Mouse (Mus musculus) embryonic facial prominence, embryonic 14.5 days (tissue): Measurements from ENCODE around the gene Aox2. TPM values are rescaled to one million over a fixed set of nuclear protein-coding genes. Genes with fewer than 3 reads are reported as not detected.
"Not testable (repeated sequence)": the region's sequence is repeated elsewhere in the genome, so short reads cannot be mapped to it uniquely, and the experiment has no call there.

Experiments used
- ATAC-seq: fragments of 200-750 bp; cut with Nextera tagmentation; 2 replicates; pipeline ENCODE4 v1.8.0; 2017; ENCODE audit warnings: low read depth, moderate number of reproducible peaks, moderate TSS enrichment
- DNase-seq: peaks from one replicate; pipeline ENCODE4 v3.0.0-alpha.2; 2015; ENCODE audit warnings: low spot score
- H3K27ac ChIP-seq: fragments of 300-500 bp; sonication (generic); replicated peaks from 2 replicates; pipeline ENCODE4 v1.5.1; 2014; ENCODE audit warnings: low read depth, mild to moderate bottlenecking, low read length, moderate library complexity
- H3K27me3 ChIP-seq: fragments of 300-500 bp; sonication (generic); replicated peaks from 2 replicates; pipeline ENCODE4 v1.6.1; 2014; ENCODE audit warnings: low read length; ENCODE audit not compliant: control insufficient read depth, insufficient read depth
- H3K36me3 ChIP-seq: fragments of 300-500 bp; sonication (generic); 2 replicates; pipeline ENCODE4 v1.6.1; 2014; ENCODE audit warnings: low read length, mixed read lengths; ENCODE audit not compliant: control insufficient read depth, insufficient read depth
- H3K4me1 ChIP-seq: fragments of 300-500 bp; sonication (generic); 2 replicates; pipeline ENCODE4 v1.6.1; 2014; ENCODE audit warnings: antibody characterized with exemption, low read length; ENCODE audit not compliant: control insufficient read depth, insufficient read depth
- H3K4me2 ChIP-seq: fragments of 300-500 bp; sonication (generic); 2 replicates; pipeline ENCODE4 v1.6.1; 2014; ENCODE audit warnings: low read depth, mild to moderate bottlenecking, low read length, moderate library complexity, mixed read lengths
- H3K4me3 ChIP-seq: fragments of 300-500 bp; sonication (generic); 2 replicates; pipeline ENCODE4 v1.5.1; 2014; ENCODE audit warnings: low read depth, mild to moderate bottlenecking, low read length
- H3K9ac ChIP-seq: fragments of 300-500 bp; sonication (generic); 2 replicates; pipeline ENCODE4 v1.6.1; 2014; ENCODE audit warnings: low read depth, mild to moderate bottlenecking, low read length, moderate library complexity, mixed read lengths
- H3K9me3 ChIP-seq: fragments of 300-500 bp; sonication (generic); 2 replicates; pipeline ENCODE4 v1.6.1; 2016; ENCODE audit warnings: low read length; ENCODE audit not compliant: control insufficient read depth
- WGBS: fragments of 180-500 bp; shearing (Covaris S2); extraction: QIAGEN DNeasy Blood & Tissue Kit; methylation state at CpG from one replicate; pipeline ENCODE4 v1.1.7; 2014; 5-methylcytosine and 5-hydroxymethylcytosine counted together
- polyA plus RNA-seq: library from polyadenylated mRNA; unstranded; fragments of >200 nt; fragmentation: Nextera tagmentation; extraction: Ambion mirVana; gene quantifications from 2 replicates; pipeline ENCODE4 v1.2.1, GENCODE M21; 2014

The Aox2 gene
- polyA plus RNA-seq, 1 experiment from 2014 or later = 1.4 TPM

- no peak for ATAC-seq
Measured at GRCm38 (mm10) chr1:58365829-58366228, 87.7 kb downstream of the Aox2 start.

GRCm38 (mm10) chr1:58366737-58367471, 88.8 kb downstream of the Aox2 start:
- no peak overlapping the region for H3K9ac ChIP-seq
- H3K4me3 ChIP-seq = no peak overlapping the region
- H3K27me3 ChIP-seq = no peaks in the 10 kb centered on the region
- no peaks in the 10 kb centered on the region for H3K9me3 ChIP-seq
- H3K27ac ChIP-seq = peak overlapping the region; percentile 28; the same call in 1 of the 2 replicates
- H3K4me1 ChIP-seq = no peaks in the 10 kb centered on the region
- 70% methylated on average over 12 of the region's 12 CpGs for WGBS
- ATAC-seq (peak; percentile 15; the same call in 1 of the 2 replicates), DNase-seq (peak; percentile 27)
- no peak overlapping the region for H3K4me2 ChIP-seq
- H3K36me3 ChIP-seq = no peaks in the 10 kb centered on the region

More at GRCm38 (mm10) chr1:58365829-58366228, 87.7 kb downstream of the Aox2 start:
- no peaks in the 10 kb centered on the region for H3K36me3 ChIP-seq
- H3K27me3 ChIP-seq = no peaks in the 10 kb centered on the region
- H3K9ac ChIP-seq = no peak overlapping the region
- no peak overlapping the region for H3K4me3 ChIP-seq
- DNase-seq = no peak
- H3K4me2 ChIP-seq = no peak overlapping the region
- 98% methylated on average over 3 of the region's 3 CpGs for WGBS
- H3K27ac ChIP-seq = no peak overlapping the region
- no peaks in the 10 kb centered on the region for H3K9me3 ChIP-seq
- no peaks in the 10 kb centered on the region for H3K4me1 ChIP-seq

GRCm38 (mm10) chr1:58369716-58370115, 91.6 kb downstream of the Aox2 start:
- no peaks in the 10 kb centered on the region for H3K4me1 ChIP-seq
- 80% methylated on average over 2 of the region's 2 CpGs for WGBS
- no peaks in the 10 kb centered on the region for H3K27me3 ChIP-seq
- no peak overlapping the region for H3K27ac ChIP-seq
- H3K4me2 ChIP-seq = no peak overlapping the region
- no peak for ATAC-seq
- H3K36me3 ChIP-seq = no peaks in the 10 kb centered on the region
- no peak overlapping the region for H3K9ac ChIP-seq
- no peak for DNase-seq
- H3K9me3 ChIP-seq = no peaks in the 10 kb centered on the region
- no peak overlapping the region for H3K4me3 ChIP-seq

- not testable (repeated sequence) for H3K4me1 ChIP-seq, H3K27me3 ChIP-seq
Measured at GRCm38 (mm10) chr1:58374266-58374665, 96.1 kb downstream of the Aox2 start.

GRCm38 (mm10) chr1:58375574-58376147, 97.5 kb downstream of the Aox2 start:
- H3K4me1 ChIP-seq = no peaks in the 10 kb centered on the region
- no peak for DNase-seq
- H3K4me2 ChIP-seq = no peak overlapping the region
- WGBS = 57% methylated on average over 3 of the region's 3 CpGs
- H3K36me3 ChIP-seq = no peaks in the 10 kb centered on the region
- no peaks in the 10 kb centered on the region for H3K9me3 ChIP-seq
- H3K9ac ChIP-seq = no peak overlapping the region
- no peak for ATAC-seq
- no peak overlapping the region for H3K4me3 ChIP-seq
- no peaks in the 10 kb centered on the region for H3K27me3 ChIP-seq
- H3K27ac ChIP-seq = no peak overlapping the region

More at GRCm38 (mm10) chr1:58374266-58374665, 96.1 kb downstream of the Aox2 start:
- not testable (repeated sequence) for H3K9me3 ChIP-seq, H3K4me3 ChIP-seq, H3K27ac ChIP-seq, H3K9ac ChIP-seq, H3K4me2 ChIP-seq, DNase-seq, ATAC-seq, H3K36me3 ChIP-seq
- 76% methylated on average over 2 of the region's 2 CpGs for WGBS

- H3K9me3 ChIP-seq = no peaks in the 10 kb centered on the region
- H3K27me3 ChIP-seq = no peaks in the 10 kb centered on the region
- 68% methylated on average over 5 of the region's 5 CpGs for whole genome bisulfite sequencing
- H3K4me3 ChIP-seq = no peak overlapping the region
- H3K4me1 ChIP-seq = no peaks in the 10 kb centered on the region
- H3K4me2 ChIP-seq = no peak overlapping the region
- H3K27ac ChIP-seq = no peak overlapping the region
- no peaks in the 10 kb centered on the region for H3K36me3 ChIP-seq
- no peak overlapping the region for H3K9ac ChIP-seq
- ATAC-seq = no peak
- DNase-seq = no peak
Measured at GRCm38 (mm10) chr1:58382586-58383281, 104.6 kb downstream of the Aox2 start.

GRCm38 (mm10) chr1:58391421-58392267, 113.5 kb downstream of the Aox2 start:
- H3K9ac ChIP-seq = peak overlapping the region; percentile 98
- no peaks in the 10 kb centered on the region for H3K9me3 ChIP-seq
- peak overlapping the region; percentile 98 for H3K27ac ChIP-seq
- peaks cover 11% of the 10 kb centered on the region for H3K4me1 ChIP-seq
- no peaks in the 10 kb centered on the region for H3K27me3 ChIP-seq
- H3K4me3 ChIP-seq = peak overlapping the region; percentile 97
- no peak for ATAC-seq
- DNase-seq = no peak
- H3K36me3 ChIP-seq = peaks cover 23% of the 10 kb centered on the region
- H3K4me2 ChIP-seq = peak overlapping the region; percentile 82
- 44% methylated on average over 19 of the region's 19 CpGs for WGBS

- DNase-seq (peak; percentile 55), ATAC-seq (peak; percentile 11; the same call in 1 of the 2 replicates)
- peak overlapping the region; percentile 82 for H3K4me2 ChIP-seq
- no peaks in the 10 kb centered on the region for H3K27me3 ChIP-seq
- peaks cover 11% of the 10 kb centered on the region for H3K4me1 ChIP-seq
- WGBS = 1% methylated on average over 15 of the region's 16 CpGs
- no peaks in the 10 kb centered on the region for H3K9me3 ChIP-seq
- peaks cover 29% of the 10 kb centered on the region for H3K36me3 ChIP-seq
- peak overlapping the region; percentile 97 for H3K4me3 ChIP-seq
- peak overlapping the region; percentile 98 for H3K27ac ChIP-seq
- H3K9ac ChIP-seq = peak overlapping the region; percentile 98
Measured at GRCm38 (mm10) chr1:58392268-58392651, 114.1 kb downstream of the Aox2 start.
